Mouse (Mus musculus): ENCODE data around the gene Nlgn1. TPM values are rescaled to one million over a fixed set of nuclear protein-coding genes. Genes with fewer than 3 reads are reported as not detected.

The Nlgn1 gene
- polyA plus RNA-seq, 1 experiment: not detected

DNA sequence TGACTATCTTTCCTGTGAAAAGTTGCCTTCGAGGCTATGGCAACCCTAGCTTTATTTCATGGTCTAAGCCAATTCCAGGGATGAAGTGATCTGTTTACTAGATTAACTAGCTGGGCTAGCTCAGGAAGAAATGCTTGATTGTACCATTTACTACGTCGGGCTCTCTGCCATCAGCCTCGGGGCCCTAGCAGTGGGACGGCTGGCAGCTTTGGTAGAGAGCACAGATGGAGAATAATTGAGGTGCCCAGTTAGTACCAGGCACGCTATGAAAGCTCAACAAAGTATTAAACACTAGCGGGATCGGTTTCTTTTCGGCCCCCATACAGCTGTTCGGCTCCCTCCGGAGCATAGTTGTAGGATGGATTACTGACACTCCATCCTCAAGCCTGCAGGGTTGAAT, 675.2 kb downstream of the Nlgn1 start:
- TF ChIP-seq TCF12 (IDR thresholded peaks at IDR 0.05; ENCODE audit: insufficient read depth, poor library complexity, severe bottlenecking): no peak
- no peak for TF ChIP-seq CEBPB (IDR thresholded peaks at IDR 0.05; ENCODE audit: insufficient read depth, poor library complexity, severe bottlenecking)
- TF ChIP-seq TCF3 (IDR thresholded peaks at IDR 0.05; ENCODE audit: insufficient read length, low read depth): no peak
- Histone ChIP-seq H3K36me3 (ENCODE audit: control insufficient read depth, insufficient read depth) (no peaks in the 10 kb centered on the region), H3K27me3 (ENCODE audit: control insufficient read depth, insufficient read depth, insufficient read length) (no peaks in the 10 kb centered on the region)

DNA sequence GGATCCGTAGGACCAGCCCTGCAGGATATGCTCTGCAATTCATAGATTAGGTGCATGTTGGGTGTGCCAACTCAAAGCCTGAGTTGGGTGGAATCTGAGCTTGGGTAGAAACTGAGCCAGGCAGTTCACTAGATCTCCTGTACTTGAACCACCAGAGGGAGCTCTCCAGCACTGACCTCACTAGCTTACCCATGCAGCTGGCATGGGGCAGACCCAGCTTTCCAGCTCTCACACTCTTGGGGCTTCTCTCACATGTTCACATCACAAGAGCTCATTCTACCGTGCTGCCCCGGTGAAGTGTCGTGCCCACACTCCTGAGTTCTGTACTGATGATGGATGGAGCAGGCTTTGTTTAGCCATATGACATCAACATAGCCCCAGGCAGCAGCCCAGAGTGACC, 679.2 kb downstream of the Nlgn1 start:
- Histone ChIP-seq H3K27me3 (ENCODE audit: control insufficient read depth, insufficient read depth, insufficient read length) (no peaks in the 10 kb centered on the region), H3K79me2 (ENCODE audit: control insufficient read depth, insufficient read depth) (no peaks in the 10 kb centered on the region), H3K4me2 (ENCODE audit: low read depth) (no peak overlapping the region), H3K4me3 (no peak overlapping the region), H3ac (ENCODE audit: control insufficient read depth, insufficient read length) (no peak overlapping the region), H3K36me3 (ENCODE audit: control insufficient read depth, insufficient read depth) (no peaks in the 10 kb centered on the region)
- TF ChIP-seq REST (IDR thresholded peaks at IDR 0.05; ENCODE audit: insufficient read depth, insufficient read length) (no peak), POLR2A (IDR thresholded peaks at IDR 0.05; ENCODE audit: insufficient read length, low read depth) (no peak), TCF12 (IDR thresholded peaks at IDR 0.05; ENCODE audit: insufficient read depth, poor library complexity, severe bottlenecking) (no peak), CEBPB (IDR thresholded peaks at IDR 0.05; ENCODE audit: insufficient read depth, poor library complexity, severe bottlenecking) (no peak), MAX (IDR thresholded peaks at IDR 0.05; ENCODE audit: low read depth) (no peak), MYOG (IDR thresholded peaks at IDR 0.05; ENCODE audit: control insufficient read depth in 1 of 3, insufficient read depth in 1 of 3, insufficient read length in 2 of 3, low read depth in 2 of 3) (no peak), MYOD1 (IDR thresholded peaks at IDR 0.05; ENCODE audit: control insufficient read depth in 1 of 3, insufficient read length in 2 of 3, low read depth in 2 of 3) (no peak), POLR2AphosphoS2 (IDR thresholded peaks at IDR 0.05; ENCODE audit: insufficient read length, low read depth) (no peak), E2F4 (IDR thresholded peaks at IDR 0.05; ENCODE audit: insufficient read depth) (no peak), TCF3 (IDR thresholded peaks at IDR 0.05; ENCODE audit: insufficient read length, low read depth) (no peak), USF1 (IDR thresholded peaks at IDR 0.05; ENCODE audit: low read depth) (no peak), SRF (IDR thresholded peaks at IDR 0.05; ENCODE audit: control insufficient read depth, insufficient read length, low read depth) (no peak)

More for the DNA sequence above, 675.2 kb downstream of the Nlgn1 start:
- no peak overlapping the region for H3K4me3 ChIP-seq
- H3ac ChIP-seq (ENCODE audit: control insufficient read depth, insufficient read length): no peak overlapping the region
- H3K4me2 ChIP-seq (ENCODE audit: low read depth): no peak overlapping the region
- H3K79me2 ChIP-seq (ENCODE audit: control insufficient read depth, insufficient read depth): no peaks in the 10 kb centered on the region

GRCm38 (mm10) chr3:25645895-25646691, 686.2 kb downstream of the Nlgn1 start:
- H3K4me3 ChIP-seq: no peak overlapping the region
- H3K79me2 ChIP-seq (ENCODE audit: control insufficient read depth, insufficient read depth): no peaks in the 10 kb centered on the region
- H3K4me2 ChIP-seq (ENCODE audit: low read depth): no peak overlapping the region
- no peak overlapping the region for H3ac ChIP-seq (ENCODE audit: control insufficient read depth, insufficient read length)
- H3K36me3 ChIP-seq (ENCODE audit: control insufficient read depth, insufficient read depth): no peaks in the 10 kb centered on the region
- no peaks in the 10 kb centered on the region for H3K27me3 ChIP-seq (ENCODE audit: control insufficient read depth, insufficient read depth, insufficient read length)
- TF ChIP-seq POLR2A (IDR thresholded peaks at IDR 0.05; ENCODE audit: insufficient read length, low read depth): no peak
- TF ChIP-seq MYOG (IDR thresholded peaks at IDR 0.05; ENCODE audit: control insufficient read depth in 1 of 3, insufficient read depth in 1 of 3, insufficient read length in 2 of 3, low read depth in 2 of 3): no peak
- TF ChIP-seq USF1 (IDR thresholded peaks at IDR 0.05; ENCODE audit: low read depth): no peak
- TF ChIP-seq SRF (IDR thresholded peaks at IDR 0.05; ENCODE audit: control insufficient read depth, insufficient read length, low read depth): no peak
- TF ChIP-seq TCF3 (IDR thresholded peaks at IDR 0.05; ENCODE audit: insufficient read length, low read depth): no peak
- TF ChIP-seq E2F4 (IDR thresholded peaks at IDR 0.05; ENCODE audit: insufficient read depth): no peak
- TF ChIP-seq POLR2AphosphoS2 (IDR thresholded peaks at IDR 0.05; ENCODE audit: insufficient read length, low read depth): no peak
- TF ChIP-seq TCF12 (IDR thresholded peaks at IDR 0.05; ENCODE audit: insufficient read depth, poor library complexity, severe bottlenecking): no peak
- TF ChIP-seq MAX (IDR thresholded peaks at IDR 0.05; ENCODE audit: low read depth): no peak
- no peak for TF ChIP-seq CEBPB (IDR thresholded peaks at IDR 0.05; ENCODE audit: insufficient read depth, poor library complexity, severe bottlenecking)
- no peak for TF ChIP-seq MYOD1 (IDR thresholded peaks at IDR 0.05; ENCODE audit: control insufficient read depth in 1 of 3, insufficient read length in 2 of 3, low read depth in 2 of 3)
- no peak for TF ChIP-seq REST (IDR thresholded peaks at IDR 0.05; ENCODE audit: insufficient read depth, insufficient read length)

DNA sequence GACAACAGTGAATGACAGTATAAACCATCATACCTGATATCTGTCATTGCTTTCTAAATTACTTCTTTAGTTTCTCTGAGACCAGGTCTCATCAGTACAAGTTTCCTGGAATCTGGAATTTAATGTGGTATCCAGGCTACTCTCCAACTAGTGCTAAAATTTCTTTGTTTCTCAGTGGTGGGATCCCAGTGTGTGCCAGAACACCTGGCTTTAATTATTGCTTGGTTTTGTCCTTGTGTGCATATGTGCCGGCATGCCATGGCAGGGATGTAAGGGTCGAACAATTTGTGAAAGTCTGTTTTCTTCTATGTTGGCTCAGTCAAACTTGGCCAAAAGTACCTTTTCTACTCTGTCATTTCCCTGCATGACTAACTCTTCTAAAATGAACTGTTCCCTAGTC, 703.1 kb downstream of the Nlgn1 start:
- Histone ChIP-seq H3K4me2 (ENCODE audit: low read depth) (no peak overlapping the region), H3K4me3 (no peak overlapping the region), H3ac (ENCODE audit: control insufficient read depth, insufficient read length) (no peak overlapping the region), H3K27me3 (ENCODE audit: control insufficient read depth, insufficient read depth, insufficient read length) (no peaks in the 10 kb centered on the region), H3K36me3 (ENCODE audit: control insufficient read depth, insufficient read depth) (no peaks in the 10 kb centered on the region), H3K79me2 (ENCODE audit: control insufficient read depth, insufficient read depth) (no peaks in the 10 kb centered on the region)
- TF ChIP-seq TCF3 (IDR thresholded peaks at IDR 0.05; ENCODE audit: insufficient read length, low read depth): no peak
- TF ChIP-seq REST (IDR thresholded peaks at IDR 0.05; ENCODE audit: insufficient read depth, insufficient read length): no peak
- no peak for TF ChIP-seq TCF12 (IDR thresholded peaks at IDR 0.05; ENCODE audit: insufficient read depth, poor library complexity, severe bottlenecking)
- TF ChIP-seq POLR2A (IDR thresholded peaks at IDR 0.05; ENCODE audit: insufficient read length, low read depth): no peak
- TF ChIP-seq USF1 (IDR thresholded peaks at IDR 0.05; ENCODE audit: low read depth): no peak
- no peak for TF ChIP-seq MAX (IDR thresholded peaks at IDR 0.05; ENCODE audit: low read depth)
- no peak for TF ChIP-seq MYOD1 (IDR thresholded peaks at IDR 0.05; ENCODE audit: control insufficient read depth in 1 of 3, insufficient read length in 2 of 3, low read depth in 2 of 3)
- no peak for TF ChIP-seq E2F4 (IDR thresholded peaks at IDR 0.05; ENCODE audit: insufficient read depth)
- TF ChIP-seq MYOG (IDR thresholded peaks at IDR 0.05; ENCODE audit: control insufficient read depth in 1 of 3, insufficient read depth in 1 of 3, insufficient read length in 2 of 3, low read depth in 2 of 3): no peak
- TF ChIP-seq SRF (IDR thresholded peaks at IDR 0.05; ENCODE audit: control insufficient read depth, insufficient read length, low read depth): no peak
- TF ChIP-seq CEBPB (IDR thresholded peaks at IDR 0.05; ENCODE audit: insufficient read depth, poor library complexity, severe bottlenecking): no peak
- no peak for TF ChIP-seq POLR2AphosphoS2 (IDR thresholded peaks at IDR 0.05; ENCODE audit: insufficient read length, low read depth)
